Mouse (Mus musculus) embryonic facial prominence, embryonic 11.5 days (tissue): ENCODE data around the gene Abcb6. TPM values are rescaled to one million over a fixed set of nuclear protein-coding genes. Genes with fewer than 3 reads are reported as not detected.

ENCODE experiments used
- ATAC-seq: fragments of 200-750 bp; cut with Nextera tagmentation; replicated peaks from 2 replicates; pipeline ENCODE4 v1.8.0; 2017; ENCODE audit warnings: low read depth; ENCODE audit not compliant: insufficient number of reproducible peaks, low FRiP score, low TSS enrichment
- DNase-seq: peaks from one replicate; pipeline ENCODE4 v3.0.0-alpha.2; 2015; ENCODE audit warnings: low spot score
- H3K27ac ChIP-seq: fragments of 300-500 bp; sonication (generic); replicated peaks from 2 replicates; pipeline ENCODE4 v1.5.1; 2014; ENCODE audit warnings: mild to moderate bottlenecking, low read depth, low read length, control low read depth
- H3K27me3 ChIP-seq: fragments of 300-500 bp; sonication (generic); 2 replicates; pipeline ENCODE4 v1.6.1; 2014; ENCODE audit warnings: mild to moderate bottlenecking, low read length, moderate library complexity, mixed read lengths; ENCODE audit not compliant: control insufficient read depth, insufficient read depth
- H3K36me3 ChIP-seq: fragments of 300-500 bp; sonication (generic); replicated peaks from 2 replicates; pipeline ENCODE4 v1.6.1; 2014; ENCODE audit warnings: low read depth, mild to moderate bottlenecking, low read length, moderate library complexity, mixed read lengths; ENCODE audit not compliant: control insufficient read depth, insufficient read depth
- H3K4me1 ChIP-seq: fragments of 300-500 bp; sonication (generic); 2 replicates; pipeline ENCODE4 v1.6.1; 2014; ENCODE audit warnings: low read length, mixed read lengths; ENCODE audit not compliant: control insufficient read depth, insufficient read depth
- H3K4me2 ChIP-seq: fragments of 300-500 bp; sonication (generic); 2 replicates; pipeline ENCODE4 v1.6.1; 2014; ENCODE audit warnings: low read depth, mild to moderate bottlenecking, control low read depth, low read length, moderate library complexity
- H3K4me3 ChIP-seq: fragments of 300-500 bp; sonication (generic); 2 replicates; pipeline ENCODE4 v1.5.1; 2014; ENCODE audit warnings: low read depth, low read length, control low read depth
- H3K9ac ChIP-seq: fragments of 300-500 bp; sonication (generic); replicated peaks from 2 replicates; pipeline ENCODE4 v1.6.1; 2014; ENCODE audit warnings: mild to moderate bottlenecking, control low read depth, low read length
- H3K9me3 ChIP-seq: fragments of 300-500 bp; sonication (generic); replicated peaks from 2 replicates; pipeline ENCODE4 v1.6.1; 2016; ENCODE audit warnings: mild to moderate bottlenecking, low read length, inconsistent platforms, mixed read lengths; ENCODE audit not compliant: control insufficient read depth
- WGBS: fragments of 180-500 bp; shearing (Covaris S2); extraction: QIAGEN DNeasy Blood & Tissue Kit; methylation state at CpG from one replicate; pipeline ENCODE4 v1.1.7; 2014; 5-methylcytosine and 5-hydroxymethylcytosine counted together
- polyA plus RNA-seq: library from polyadenylated mRNA; unstranded; fragments of >200 nt; fragmentation: Nextera tagmentation; extraction: Ambion mirVana; gene quantifications from 2 replicates; pipeline ENCODE4 v1.2.1, GENCODE M21; 2014

Abcb6 gene
- polyA plus RNA-seq, 1 experiment from 2014 or later = 24.4 TPM

- no peaks in the 10 kb centered on the region for H3K4me1 ChIP-seq
- no peak overlapping the region for H3K4me3 ChIP-seq
- H3K36me3 ChIP-seq = no peaks in the 10 kb centered on the region
- WGBS = 75% methylated on average over 3 of the region's 3 CpGs
- H3K4me2 ChIP-seq = no peak overlapping the region
- no peaks in the 10 kb centered on the region for H3K27me3 ChIP-seq
- no peak overlapping the region for H3K27ac ChIP-seq
- ATAC-seq (no peak), DNase-seq (no peak)
- H3K9ac ChIP-seq = no peak overlapping the region
- no peaks in the 10 kb centered on the region for H3K9me3 ChIP-seq
Observed at GRCm38 (mm10) chr1:75155837-75156236, 24.4 kb downstream of the Abcb6 start.

GRCm38 (mm10) chr1:75148727-75149126 lies 31.5 kb downstream of the Abcb6 start:
- 91% methylated on average over 4 of the region's 4 CpGs for WGBS
- Histone ChIP-seq H3K9me3 (no peaks in the 10 kb centered on the region), H3K27ac (no peak overlapping the region), H3K4me1 (no peaks in the 10 kb centered on the region), H3K36me3 (peaks cover 13% of the 10 kb centered on the region), H3K4me3 (no peak overlapping the region), H3K4me2 (no peak overlapping the region), H3K27me3 (no peaks in the 10 kb centered on the region), H3K9ac (no peak overlapping the region)
- ATAC-seq (no peak), DNase-seq (no peak)

GRCm38 (mm10) chr1:75147411-75148135 lies 32.6 kb downstream of the Abcb6 start:
- H3K27ac ChIP-seq = no peak overlapping the region
- no peak for DNase-seq
- H3K4me1 ChIP-seq = no peaks in the 10 kb centered on the region
- WGBS = 78% methylated on average over 7 of the region's 7 CpGs
- H3K4me3 ChIP-seq = no peak overlapping the region
- H3K9me3 ChIP-seq = no peaks in the 10 kb centered on the region
- ATAC-seq = no peak
- H3K4me2 ChIP-seq = no peak overlapping the region
- no peaks in the 10 kb centered on the region for H3K27me3 ChIP-seq
- peaks cover 13% of the 10 kb centered on the region for H3K36me3 ChIP-seq
- no peak overlapping the region for H3K9ac ChIP-seq

- no peaks in the 10 kb centered on the region for H3K9me3 ChIP-seq
- ATAC-seq (no peak), DNase-seq (no peak)
- H3K27ac ChIP-seq = no peak overlapping the region
- H3K4me3 ChIP-seq = no peak overlapping the region
- no peaks in the 10 kb centered on the region for H3K27me3 ChIP-seq
- 93% methylated on average over 3 of the region's 3 CpGs for WGBS
- H3K4me1 ChIP-seq = no peaks in the 10 kb centered on the region
- peaks cover 13% of the 10 kb centered on the region for H3K36me3 ChIP-seq
- H3K4me2 ChIP-seq = no peak overlapping the region
- no peak overlapping the region for H3K9ac ChIP-seq
Observed at GRCm38 (mm10) chr1:75145589-75145988, 34.6 kb downstream of the Abcb6 start.

- under 1% methylated on average over 70 of the region's 91 CpGs for WGBS
Observed at GRCm38 (mm10) chr1:75142301-75143261, 37.6 kb downstream of the Abcb6 start, which contains the start of the genes Cnppd1 and Retreg2. TSS of gene Cnppd1 (minus strand) at chr1:75142711. TSS of gene Retreg2 (plus strand) at chr1:75142778.

GRCm38 (mm10) chr1:75141486-75142190 lies 38.6 kb downstream of the Abcb6 start:
- no peak overlapping the region for H3K27ac ChIP-seq
- H3K9ac ChIP-seq = peak overlapping the region; percentile 70
- under 1% methylated on average over 51 of the region's 53 CpGs for WGBS
- H3K36me3 ChIP-seq = peaks cover 10% of the 10 kb centered on the region
- H3K4me3 ChIP-seq = peak overlapping the region; percentile 57
- peak; percentile 53 for DNase-seq
- ATAC-seq = no peak
- H3K27me3 ChIP-seq = no peaks in the 10 kb centered on the region
- peak overlapping the region; percentile 94 for H3K4me2 ChIP-seq
- no peaks in the 10 kb centered on the region for H3K9me3 ChIP-seq
- H3K4me1 ChIP-seq = no peaks in the 10 kb centered on the region

More at GRCm38 (mm10) chr1:75142301-75143261, 37.6 kb downstream of the Abcb6 start, which contains the start of the genes Cnppd1 and Retreg2:
- H3K27ac ChIP-seq = peak within 1 kb of the TSS; percentile 73
- H3K4me2 ChIP-seq = peak within 1 kb of the TSS; percentile 94
- H3K9ac ChIP-seq = peak within 1 kb of the TSS; percentile 70
- ATAC-seq (peak; percentile 85), DNase-seq (peak; percentile 96)
- H3K27me3 ChIP-seq = no peaks in the 10 kb centered on the region
- peak within 1 kb of the TSS; percentile 57 for H3K4me3 ChIP-seq
- no peaks in the 10 kb centered on the region for H3K9me3 ChIP-seq
- peaks cover 13% of the 10 kb centered on the region for H3K36me3 ChIP-seq
- no peaks in the 10 kb centered on the region for H3K4me1 ChIP-seq

GRCm38 (mm10) chr1:75140601-75141190 lies 39.5 kb downstream of the Abcb6 start:
- no peaks in the 10 kb centered on the region for H3K9me3 ChIP-seq
- H3K27me3 ChIP-seq = no peaks in the 10 kb centered on the region
- peaks cover 7% of the 10 kb centered on the region for H3K36me3 ChIP-seq
- 57% methylated on average over 4 of the region's 4 CpGs for WGBS
- DNase-seq (no peak), ATAC-seq (no peak)
- peak overlapping the region; percentile 70 for H3K9ac ChIP-seq
- peak overlapping the region; percentile 94 for H3K4me2 ChIP-seq
- no peaks in the 10 kb centered on the region for H3K4me1 ChIP-seq
- no peak overlapping the region for H3K27ac ChIP-seq
- H3K4me3 ChIP-seq = peak overlapping the region; percentile 57
